Mouse (Mus musculus): ENCODE measurements around the gene Ankrd2. TPM values are rescaled to one million over a fixed set of nuclear protein-coding genes. Genes with fewer than 3 reads are reported as not detected.

Gene Ankrd2
- polyA plus RNA-seq, 1 experiment from 2014 or later, result 0.11 TPM

DNA sequence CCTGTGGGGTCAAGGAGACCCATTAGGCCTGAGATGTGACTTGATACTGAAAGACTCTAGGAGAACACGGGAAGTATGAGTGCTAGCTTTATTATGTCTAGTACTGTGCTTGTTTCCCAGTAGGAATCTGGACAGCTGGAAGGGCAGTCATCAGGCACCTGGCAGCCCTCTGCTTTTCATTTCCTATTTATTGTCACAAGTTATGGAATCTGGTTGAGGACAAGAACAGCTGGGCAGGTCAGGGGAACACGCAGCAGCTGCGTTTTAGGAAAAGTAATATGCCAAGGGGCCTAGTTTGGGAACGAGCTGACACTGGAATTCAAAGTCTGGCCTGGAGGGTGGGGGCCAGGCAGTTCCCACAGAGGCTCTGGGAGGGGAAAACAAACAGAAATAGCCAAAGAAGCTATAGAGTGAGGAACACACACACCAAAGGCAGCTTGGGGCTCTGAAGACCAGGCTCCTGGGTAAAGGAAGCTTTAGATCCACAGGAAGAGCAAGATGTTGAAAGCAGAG is 35.3 kb upstream of the Ankrd2 start:
- 56% methylated on average over 4 of the region's 4 CpGs for WGBS (ENCODE audit: insufficient replicate concordance)
- Histone ChIP-seq H3K9ac (no peak overlapping the region), H3K4me1 (peaks cover 35% of the 10 kb centered on the region), H3K27ac (peak overlapping the region; percentile 20), H3K36me3 (no peaks in the 10 kb centered on the region), H3K4me3 (no peak overlapping the region), H3K4me2 (no peak overlapping the region), H3K27me3 (replicated peaks) (no peaks in the 10 kb centered on the region), H3K9me3 (replicated peaks) (no peaks in the 10 kb centered on the region)
- ATAC-seq, result no peak

DNA sequence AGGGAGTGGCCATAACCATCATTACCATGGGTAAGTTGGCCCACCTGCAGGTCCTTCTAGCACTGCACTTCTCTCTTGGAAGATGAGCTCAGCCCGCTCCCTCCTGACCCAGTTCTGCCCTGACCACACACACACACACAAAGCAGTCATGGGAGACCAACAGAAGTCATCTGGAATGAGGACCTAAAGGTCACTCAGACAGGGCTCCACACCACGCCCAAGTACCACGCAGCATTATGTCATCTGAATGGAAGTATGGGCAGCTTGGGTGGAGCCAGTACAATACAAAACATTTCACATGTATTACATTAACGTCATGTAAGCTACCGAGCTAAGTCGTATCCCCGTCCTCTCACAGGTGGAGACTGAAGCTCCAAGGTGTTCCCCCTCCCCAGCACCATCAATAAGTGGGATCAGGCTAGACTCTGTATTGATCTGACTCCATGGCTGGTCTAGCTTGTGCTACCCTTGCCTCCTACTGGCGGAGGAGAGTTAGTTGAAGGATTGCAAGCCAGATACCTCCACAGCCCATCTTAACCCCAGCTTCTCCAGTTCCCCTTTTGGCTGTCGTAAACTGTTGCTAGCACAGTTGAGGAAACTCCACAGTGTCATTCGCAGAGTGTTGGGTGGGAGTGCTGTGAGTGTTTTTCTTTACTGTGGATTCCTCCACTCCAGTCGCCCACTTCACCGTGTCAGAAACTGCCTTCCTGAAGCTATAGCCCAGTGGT is 34.4 kb upstream of the Ankrd2 start:
- H3K4me3 ChIP-seq, result no peak overlapping the region
- no peak overlapping the region for H3K4me2 ChIP-seq
- peak overlapping the region; percentile 20; the same call in 1 of the 2 replicates for H3K27ac ChIP-seq
- no peak overlapping the region for H3K9ac ChIP-seq
- no peaks in the 10 kb centered on the region for H3K9me3 ChIP-seq (replicated peaks)
- no peaks in the 10 kb centered on the region for H3K27me3 ChIP-seq (replicated peaks)
- no peak for ATAC-seq
- H3K4me1 ChIP-seq, result peaks cover 44% of the 10 kb centered on the region
- no peaks in the 10 kb centered on the region for H3K36me3 ChIP-seq
- WGBS (ENCODE audit: insufficient replicate concordance), result 68% methylated on average over 12 of the region's 12 CpGs

DNA sequence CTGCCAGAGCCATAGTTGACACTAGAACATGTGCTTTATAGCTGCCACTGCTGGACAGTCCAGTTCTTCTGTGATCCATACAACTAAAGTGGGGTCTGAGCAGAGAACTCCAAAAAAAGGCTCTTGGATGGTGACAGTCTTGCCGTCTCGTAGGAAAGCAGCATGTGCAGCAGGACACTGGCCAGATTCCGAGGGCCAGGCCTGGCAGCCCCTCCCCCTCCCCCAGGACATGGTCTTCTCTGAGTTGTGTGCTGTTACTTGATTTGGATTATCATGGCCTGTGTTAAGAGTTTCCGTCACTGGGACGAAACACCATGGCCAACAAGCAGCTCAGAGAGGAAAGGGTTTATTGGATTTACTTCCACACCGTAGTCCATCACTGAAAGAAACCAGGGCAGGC is 31.5 kb upstream of the Ankrd2 start:
- H3K27me3 ChIP-seq (replicated peaks), result no peaks in the 10 kb centered on the region
- no peak for ATAC-seq
- WGBS (ENCODE audit: insufficient replicate concordance), result 53% methylated on average over 6 of the region's 6 CpGs
- no peak overlapping the region for H3K4me3 ChIP-seq
- H3K4me1 ChIP-seq, result peaks cover 51% of the 10 kb centered on the region
- no peaks in the 10 kb centered on the region for H3K36me3 ChIP-seq
- no peak overlapping the region for H3K27ac ChIP-seq
- H3K4me2 ChIP-seq, result no peak overlapping the region
- no peaks in the 10 kb centered on the region for H3K9me3 ChIP-seq (replicated peaks)
- no peak overlapping the region for H3K9ac ChIP-seq

DNA sequence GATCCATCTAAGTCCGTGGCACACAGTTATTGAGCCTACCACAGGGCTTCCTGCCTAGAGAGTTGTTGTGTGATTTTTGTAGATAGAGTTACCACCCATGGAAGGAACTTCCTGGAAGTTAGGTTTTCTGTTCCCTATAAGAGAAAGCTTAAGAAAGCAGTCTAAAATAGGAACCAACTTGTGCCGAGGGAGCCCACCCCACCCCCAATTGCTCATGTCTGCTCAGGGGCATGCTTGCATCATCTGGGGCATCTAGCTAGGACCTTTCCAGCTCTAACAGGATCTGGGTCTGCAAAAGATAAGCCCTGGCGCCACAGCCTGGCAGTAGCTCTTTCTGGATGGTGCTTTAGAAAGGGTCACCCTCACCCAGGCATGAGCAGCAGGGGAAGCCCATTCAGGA is 30.2 kb upstream of the Ankrd2 start:
- no peaks in the 10 kb centered on the region for H3K27me3 ChIP-seq (replicated peaks)
- 18% methylated on average over 3 of the region's 3 CpGs for WGBS (ENCODE audit: insufficient replicate concordance)
- H3K36me3 ChIP-seq, result no peaks in the 10 kb centered on the region
- H3K4me3 ChIP-seq, result no peak overlapping the region
- H3K27ac ChIP-seq, result peak overlapping the region; percentile 18; the same call in 1 of the 2 replicates
- H3K4me2 ChIP-seq, result no peak overlapping the region; the same call in 1 of the 2 replicates
- peaks cover 39% of the 10 kb centered on the region for H3K4me1 ChIP-seq
- no peak overlapping the region for H3K9ac ChIP-seq
- ATAC-seq, result no peak
- no peaks in the 10 kb centered on the region for H3K9me3 ChIP-seq (replicated peaks)

DNA sequence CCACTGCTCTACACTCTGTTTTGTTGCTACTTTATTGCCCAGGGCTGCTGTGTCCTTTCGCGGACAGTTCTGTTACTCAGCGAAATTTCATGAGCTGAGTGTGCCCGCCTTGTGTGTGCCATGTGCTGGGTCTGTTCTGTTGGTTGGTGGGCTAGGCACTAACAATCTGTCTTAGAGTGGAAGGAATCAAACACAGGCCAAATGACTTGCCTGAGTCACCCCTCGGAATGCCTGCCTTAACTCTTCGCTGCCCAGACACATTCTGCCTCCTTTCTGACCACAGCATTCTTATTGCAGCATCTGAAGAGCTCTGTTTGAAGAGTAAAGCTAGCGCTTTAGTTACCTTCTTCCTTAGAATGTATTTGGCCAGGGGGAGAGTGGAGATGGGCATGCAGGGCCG is 29.2 kb upstream of the Ankrd2 start:
- H3K27ac ChIP-seq, result no peak overlapping the region
- no peak overlapping the region for H3K4me2 ChIP-seq
- H3K27me3 ChIP-seq (replicated peaks), result no peaks in the 10 kb centered on the region
- H3K9me3 ChIP-seq (replicated peaks), result no peaks in the 10 kb centered on the region
- no peak overlapping the region for H3K4me3 ChIP-seq
- ATAC-seq, result no peak
- WGBS (ENCODE audit: insufficient replicate concordance), result 60% methylated on average over 8 of the region's 8 CpGs
- no peak overlapping the region for H3K9ac ChIP-seq
- peaks cover 29% of the 10 kb centered on the region for H3K4me1 ChIP-seq
- no peaks in the 10 kb centered on the region for H3K36me3 ChIP-seq

DNA sequence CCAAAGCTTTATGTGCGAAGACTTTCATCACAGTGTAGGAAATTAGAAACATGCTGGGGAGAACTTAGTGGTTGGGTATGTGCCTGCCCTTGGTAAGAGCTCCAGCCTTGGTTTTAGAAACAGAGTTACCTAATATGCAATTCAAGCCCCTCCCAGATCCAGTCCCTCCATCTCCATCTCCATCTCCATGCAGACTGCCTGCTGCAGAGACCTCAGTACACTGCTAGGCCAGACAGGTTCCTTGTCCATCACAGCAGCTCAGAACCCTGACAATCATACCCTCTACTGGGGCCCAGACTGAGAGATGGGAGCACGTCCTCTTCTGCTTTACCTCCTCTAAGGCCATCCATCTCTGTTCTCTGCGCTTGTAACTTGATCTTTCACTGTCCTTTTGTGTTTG is 27.2 kb upstream of the Ankrd2 start:
- no peak overlapping the region for H3K4me3 ChIP-seq
- ATAC-seq, result no peak
- H3K36me3 ChIP-seq, result 0 out of 2 replicates have a peak, but pooled peaks cover 5% of the 10 kb centered on the region
- WGBS (ENCODE audit: insufficient replicate concordance), result 52% methylated on average over 3 of the region's 3 CpGs
- H3K27me3 ChIP-seq (replicated peaks), result no peaks in the 10 kb centered on the region
- peaks cover 29% of the 10 kb centered on the region for H3K4me1 ChIP-seq
- H3K4me2 ChIP-seq, result no peak overlapping the region
- H3K27ac ChIP-seq, result no peak overlapping the region
- H3K9ac ChIP-seq, result no peak overlapping the region
- no peaks in the 10 kb centered on the region for H3K9me3 ChIP-seq (replicated peaks)

DNA sequence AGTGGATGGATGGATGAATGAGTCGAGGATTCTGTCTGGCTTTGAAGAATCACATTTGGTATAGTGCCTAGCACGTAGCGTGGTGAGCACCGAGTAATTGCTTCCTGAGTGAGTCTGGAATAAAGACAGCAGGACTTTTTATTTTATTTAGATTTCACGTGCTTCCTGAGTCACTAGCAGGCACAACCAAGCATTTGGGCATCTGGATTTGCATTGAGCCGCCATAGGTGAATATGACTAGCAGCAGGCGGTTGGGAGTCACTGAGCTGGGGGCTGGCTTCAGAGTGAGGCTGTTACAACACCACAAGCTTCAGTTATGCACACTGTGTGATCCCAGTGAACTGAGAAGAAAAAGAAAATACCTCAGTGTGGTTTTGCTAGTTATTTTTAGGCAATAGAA is 26.7 kb upstream of the Ankrd2 start:
- Histone ChIP-seq H3K36me3 (0 out of 2 replicates have a peak, but pooled peaks cover 5% of the 10 kb centered on the region), H3K4me2 (no peak overlapping the region), H3K9ac (no peak overlapping the region), H3K27me3 (replicated peaks) (no peaks in the 10 kb centered on the region), H3K4me3 (no peak overlapping the region), H3K9me3 (replicated peaks) (no peaks in the 10 kb centered on the region), H3K27ac (no peak overlapping the region), H3K4me1 (peaks cover 29% of the 10 kb centered on the region)
- WGBS (ENCODE audit: insufficient replicate concordance), result 68% methylated on average over 7 of the region's 7 CpGs
- ATAC-seq, result no peak

DNA sequence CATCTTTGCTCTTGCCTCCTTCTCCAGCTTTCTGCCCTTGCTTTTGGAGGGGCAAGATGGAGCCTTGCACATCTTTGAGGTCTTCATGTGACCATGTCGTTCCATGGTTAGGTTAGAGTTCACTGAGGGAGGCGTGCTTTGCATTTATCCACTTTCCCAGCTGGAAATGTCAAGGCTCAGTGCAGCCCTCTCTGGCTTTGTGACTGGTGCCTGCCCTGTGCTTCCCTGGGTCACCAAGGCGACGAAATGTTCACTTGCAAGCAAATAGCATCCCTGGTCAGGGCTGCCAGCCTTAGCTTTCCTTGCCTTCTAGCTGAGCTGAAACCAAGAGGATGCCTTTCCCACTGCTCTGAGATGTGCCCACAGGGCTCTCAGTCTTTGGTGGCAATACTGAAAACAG is 25.4 kb upstream of the Ankrd2 start:
- Histone ChIP-seq H3K9me3 (replicated peaks) (no peaks in the 10 kb centered on the region), H3K4me1 (peaks cover 20% of the 10 kb centered on the region), H3K27ac (no peak overlapping the region), H3K27me3 (replicated peaks) (no peaks in the 10 kb centered on the region), H3K4me2 (no peak overlapping the region), H3K4me3 (no peak overlapping the region), H3K36me3 (0 out of 2 replicates have a peak, but pooled peaks cover 5% of the 10 kb centered on the region), H3K9ac (no peak overlapping the region)
- no peak for ATAC-seq
- 66% methylated on average over 4 of the region's 4 CpGs for WGBS (ENCODE audit: insufficient replicate concordance)

DNA sequence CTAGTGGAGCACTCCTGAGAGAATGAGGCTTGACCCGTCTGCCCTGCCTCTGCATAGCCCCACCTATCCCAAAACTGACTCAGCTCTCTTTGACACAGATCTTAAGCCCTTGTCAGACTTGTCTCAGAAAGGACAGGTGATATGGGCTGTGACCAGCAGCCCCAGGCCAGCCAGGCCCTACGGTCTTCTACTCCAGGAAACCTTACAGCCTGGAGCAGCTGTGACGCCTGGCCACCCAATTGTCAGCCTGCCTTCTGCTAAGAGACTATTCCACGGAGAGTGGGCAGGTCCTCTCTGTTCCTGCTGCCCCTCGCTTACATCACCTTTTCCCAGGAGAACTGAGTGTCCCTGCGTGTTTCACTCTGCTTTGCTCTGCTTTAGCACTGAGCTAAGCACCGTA is 24.7 kb upstream of the Ankrd2 start:
- H3K9ac ChIP-seq, result no peak overlapping the region
- H3K27ac ChIP-seq, result no peak overlapping the region
- no peak overlapping the region for H3K4me3 ChIP-seq
- H3K4me2 ChIP-seq, result no peak overlapping the region
- H3K36me3 ChIP-seq, result 0 out of 2 replicates have a peak, but pooled peaks cover 5% of the 10 kb centered on the region
- no peaks in the 10 kb centered on the region for H3K27me3 ChIP-seq (replicated peaks)
- no peak for ATAC-seq
- peaks cover 13% of the 10 kb centered on the region for H3K4me1 ChIP-seq
- no peaks in the 10 kb centered on the region for H3K9me3 ChIP-seq (replicated peaks)
- 66% methylated on average over 7 of the region's 7 CpGs for WGBS (ENCODE audit: insufficient replicate concordance)

DNA sequence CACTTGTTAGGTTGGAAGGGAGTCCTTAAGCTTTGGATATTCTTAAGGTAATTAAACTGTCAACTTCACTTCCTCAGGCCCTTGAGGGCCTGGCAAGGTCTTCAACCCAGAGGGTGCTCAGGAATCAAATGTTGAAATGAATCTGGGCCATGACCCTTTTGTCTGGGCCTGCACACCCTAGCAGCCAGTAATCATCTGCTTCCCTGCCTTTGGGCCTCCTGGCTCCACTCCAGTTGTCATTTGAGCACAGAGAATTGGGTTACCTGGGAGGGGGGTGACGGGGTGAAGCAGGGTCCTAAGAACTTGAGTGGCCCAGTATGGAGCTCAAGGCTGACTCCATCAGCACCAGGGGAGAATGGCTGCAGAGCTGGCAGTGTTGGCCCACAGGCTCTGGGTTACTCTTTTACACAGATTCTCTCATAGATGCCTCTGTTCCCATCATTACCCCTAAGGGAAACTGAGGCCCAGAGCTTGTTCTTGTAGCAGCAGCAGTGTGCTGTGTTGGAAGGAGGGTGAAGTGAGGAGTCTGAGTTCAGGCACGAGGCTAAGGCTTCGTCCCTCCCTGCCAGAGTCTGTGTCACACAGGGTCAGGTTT is 21.5 kb upstream of the Ankrd2 start:
- H3K9me3 ChIP-seq (replicated peaks), result no peaks in the 10 kb centered on the region
- no peak for ATAC-seq
- peaks cover 18% of the 10 kb centered on the region for H3K4me1 ChIP-seq
- WGBS (ENCODE audit: insufficient replicate concordance), result 68% methylated on average over 3 of the region's 3 CpGs
- H3K36me3 ChIP-seq, result 0 out of 2 replicates have a peak, but pooled peaks cover 5% of the 10 kb centered on the region
- no peaks in the 10 kb centered on the region for H3K27me3 ChIP-seq (replicated peaks)
- H3K4me3 ChIP-seq, result no peak overlapping the region
- no peak overlapping the region for H3K27ac ChIP-seq
- H3K9ac ChIP-seq, result no peak overlapping the region
- H3K4me2 ChIP-seq, result no peak overlapping the region

DNA sequence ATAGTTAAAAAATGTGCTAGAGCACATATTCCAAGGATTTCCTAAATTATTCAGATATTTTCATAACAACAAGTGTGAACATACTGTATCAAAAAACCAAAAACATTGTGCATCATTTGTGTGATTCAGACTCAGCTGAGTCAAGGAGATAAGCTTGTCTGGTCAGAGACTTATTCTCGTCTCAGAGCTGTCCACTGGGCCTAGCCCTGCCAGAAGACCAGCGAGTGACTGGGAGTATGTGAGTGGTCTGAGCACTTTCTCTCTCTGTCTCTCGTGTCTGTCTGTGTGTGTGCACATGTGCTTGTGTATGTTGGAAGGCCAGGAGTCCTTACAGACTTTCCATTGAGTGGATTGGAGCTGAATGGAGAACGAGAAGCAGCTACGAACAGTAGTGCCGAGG is 20.8 kb upstream of the Ankrd2 start:
- Histone ChIP-seq H3K27ac (no peak overlapping the region), H3K27me3 (replicated peaks) (no peaks in the 10 kb centered on the region), H3K36me3 (0 out of 2 replicates have a peak, but pooled peaks cover 5% of the 10 kb centered on the region), H3K4me2 (no peak overlapping the region), H3K4me3 (no peak overlapping the region), H3K4me1 (peaks cover 18% of the 10 kb centered on the region), H3K9me3 (replicated peaks) (no peaks in the 10 kb centered on the region), H3K9ac (no peak overlapping the region)
- 67% methylated on average over 6 of the region's 6 CpGs for WGBS (ENCODE audit: insufficient replicate concordance)
- ATAC-seq, result no peak

DNA sequence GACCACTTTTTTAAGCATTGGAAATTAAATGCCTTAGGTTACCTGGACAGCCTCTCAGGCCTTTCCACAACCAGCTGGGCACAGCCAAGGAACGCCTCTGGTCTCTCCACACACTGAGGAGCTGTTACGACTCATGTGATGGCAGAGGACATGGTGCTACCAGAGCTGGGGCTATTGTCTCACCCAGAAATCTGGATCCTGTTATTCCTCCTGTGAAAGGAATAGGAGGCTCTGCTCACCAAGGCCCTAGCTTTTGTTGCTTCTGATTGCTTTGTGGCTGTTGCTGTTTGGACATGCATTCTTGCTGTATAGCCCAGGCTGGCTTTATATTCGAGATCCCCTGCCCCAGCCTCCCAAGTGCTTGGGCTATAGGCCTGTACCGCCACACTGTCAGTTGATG is 19.5 kb upstream of the Ankrd2 start:
- H3K4me1 ChIP-seq, result peaks cover 18% of the 10 kb centered on the region
- no peaks in the 10 kb centered on the region for H3K9me3 ChIP-seq (replicated peaks)
- H3K27ac ChIP-seq, result no peak overlapping the region
- H3K4me3 ChIP-seq, result no peak overlapping the region
- no peak overlapping the region for H3K9ac ChIP-seq
- H3K36me3 ChIP-seq, result 0 out of 2 replicates have a peak, but pooled peaks cover 5% of the 10 kb centered on the region
- H3K27me3 ChIP-seq (replicated peaks), result no peaks in the 10 kb centered on the region
- no peak for ATAC-seq
- 65% methylated on average over 4 of the region's 4 CpGs for WGBS (ENCODE audit: insufficient replicate concordance)
- H3K4me2 ChIP-seq, result no peak overlapping the region

All from liver, embryonic 12.5 days (tissue).